Mouse (Mus musculus): ENCODE results near the gene Usp6nl.

Gene Usp6nl

GRCm38 (mm10) chr2:6405059-6406033, 82.9 kb downstream of the Usp6nl start:
- in situ Hi-C loops (cut with MboI, MseI): loop anchor here in 1 of 2 experiments (5.0 kb wide), 1 partner anchor 188 kb away; no protein-coding TSS in a partner anchor

- in situ Hi-C loops (cut with MboI, MseI): loop anchor here in 1 of 2 experiments (5.0 kb wide), 1 partner anchor 190 kb away; no protein-coding TSS in a partner anchor
Measured at GRCm38 (mm10) chr2:6407711-6408110, 85.2 kb downstream of the Usp6nl start.

- in situ Hi-C loops (cut with MboI, MseI): no loop called here
Measured at GRCm38 (mm10) chr2:6412645-6413044, 90.2 kb downstream of the Usp6nl start.

DNA sequence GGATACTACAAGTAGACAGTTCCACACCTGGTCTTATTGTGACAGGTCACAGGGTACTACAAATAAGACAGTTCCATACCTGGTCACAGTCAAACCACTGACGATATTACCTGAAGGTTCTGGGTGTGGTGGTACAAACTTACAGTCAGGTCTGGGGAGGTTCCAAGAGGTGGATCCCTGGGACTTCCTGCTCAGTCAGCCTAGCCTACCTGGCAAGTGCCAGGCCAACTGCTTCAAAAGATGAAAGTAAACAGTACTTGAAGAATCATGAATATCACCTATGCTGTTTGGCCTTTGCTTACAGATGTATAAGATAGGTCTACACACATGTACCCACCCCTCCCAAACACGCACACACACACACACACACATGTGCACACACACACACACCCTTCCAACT, 91.3 kb downstream of the Usp6nl start:
- in situ Hi-C loops (cut with MboI, MseI): no loop called here

DNA sequence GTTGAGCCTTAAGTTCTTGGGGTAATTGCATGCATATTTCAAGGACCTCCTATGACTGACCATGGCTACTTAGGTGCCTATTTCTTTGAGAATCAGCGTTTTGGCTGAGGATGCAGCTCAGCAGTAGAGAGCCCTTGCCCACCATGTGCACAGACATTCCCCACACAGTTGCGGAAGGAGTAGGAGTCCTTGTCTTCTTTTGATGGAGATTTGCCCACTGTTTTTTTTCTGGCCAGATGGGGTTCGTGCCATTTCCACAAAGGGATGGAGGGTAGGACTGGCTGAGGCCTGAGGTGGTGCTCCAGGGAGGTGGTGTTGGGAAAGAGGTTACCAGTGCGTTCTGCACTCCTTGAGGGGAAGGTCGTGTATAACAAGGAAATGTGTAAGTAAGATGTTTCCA, 91.9 kb downstream of the Usp6nl start:
- in situ Hi-C loops (cut with MboI, MseI): no loop called here

GRCm38 (mm10) chr2:6417158-6417557, 94.7 kb downstream of the Usp6nl start:
- in situ Hi-C loops (cut with MboI, MseI): no loop called here

DNA sequence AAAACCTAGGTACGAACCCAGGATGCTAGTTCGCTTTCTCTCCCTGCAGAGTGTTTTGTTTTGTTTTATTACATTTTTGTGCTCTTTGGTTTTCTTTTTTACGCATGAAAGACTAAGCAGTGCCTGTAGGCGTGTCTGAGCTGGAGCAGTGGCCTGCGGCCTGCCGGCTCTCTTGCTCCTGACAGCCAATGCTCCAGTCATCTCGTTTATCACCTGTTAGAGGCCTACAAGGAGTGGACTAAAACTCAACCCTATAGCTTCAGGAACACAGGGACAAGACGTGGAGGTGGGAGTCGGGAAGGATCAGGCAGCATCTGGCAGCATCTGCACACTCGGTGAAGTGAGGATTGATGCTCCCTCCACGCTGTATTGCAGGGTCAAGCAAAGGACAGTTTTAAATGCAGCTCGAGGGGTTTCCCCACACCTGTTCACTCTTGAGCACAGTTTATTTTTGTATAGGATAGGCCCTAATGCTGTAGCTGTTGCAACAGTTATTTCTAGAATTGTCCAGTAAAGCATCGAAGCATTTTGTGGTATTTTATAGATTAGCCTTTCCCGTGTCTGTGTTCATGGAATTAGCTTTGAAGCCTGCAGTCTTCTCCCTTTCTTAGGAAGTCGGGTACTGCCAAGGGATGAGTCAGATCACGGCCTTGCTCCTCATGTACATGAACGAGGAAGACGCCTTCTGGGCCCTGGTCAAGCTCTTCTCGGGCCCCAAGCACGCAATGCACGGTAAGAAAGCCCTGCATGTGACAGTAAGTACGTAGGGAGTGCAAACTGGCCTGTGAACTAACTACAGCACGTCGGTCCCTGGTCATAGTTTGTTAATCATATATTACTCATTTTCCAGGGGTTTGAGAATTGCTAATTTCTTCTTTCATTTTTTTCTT, 101.4 kb downstream of the Usp6nl start:
- in situ Hi-C loops (cut with MboI, MseI): no loop called here

- in situ Hi-C loops (cut with MboI, MseI): no loop called here
Measured at GRCm38 (mm10) chr2:6424851-6425250, 102.4 kb downstream of the Usp6nl start.

DNA sequence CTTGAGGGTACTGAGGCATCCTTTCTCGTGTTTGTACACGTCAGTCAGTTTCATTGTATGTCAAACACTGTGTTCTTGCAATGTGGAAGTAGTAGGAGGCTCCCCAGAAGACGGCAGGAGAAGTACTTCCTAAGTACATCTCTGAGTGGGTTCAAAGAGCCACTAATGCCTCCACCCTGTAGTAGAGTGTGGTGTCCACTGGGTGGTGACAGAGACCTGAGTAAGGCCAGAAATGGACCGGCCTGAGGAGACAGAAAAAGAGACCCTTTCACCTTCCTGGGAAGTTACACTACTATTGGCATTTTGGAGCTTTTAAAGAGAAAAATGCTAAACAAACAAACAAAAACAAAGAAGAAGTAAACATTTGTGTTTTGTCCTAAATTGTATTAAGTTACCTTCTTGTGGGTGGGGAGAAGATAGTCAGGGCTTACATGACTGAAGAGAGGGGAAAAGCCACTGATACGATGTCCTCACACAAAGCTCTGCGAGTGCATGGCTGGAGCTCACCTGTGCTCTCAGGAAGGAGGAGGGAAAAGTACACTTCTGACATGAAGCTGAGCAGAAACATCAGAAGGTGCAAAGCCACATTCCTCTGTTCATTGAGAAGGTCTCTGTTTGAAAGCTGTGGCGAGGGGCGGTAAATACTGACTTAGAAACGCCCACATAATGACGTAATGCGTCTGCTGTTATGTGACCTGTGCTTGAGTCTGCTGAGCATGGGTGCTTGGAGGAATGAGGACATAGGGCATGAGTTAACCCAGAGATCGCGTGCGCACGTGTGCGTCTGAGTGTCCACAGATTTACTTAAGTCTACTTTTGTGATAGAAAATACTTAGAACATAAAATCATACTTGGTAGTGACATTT, 113.9 kb downstream of the Usp6nl start:
- in situ Hi-C loops (cut with MboI, MseI): no loop called here

DNA sequence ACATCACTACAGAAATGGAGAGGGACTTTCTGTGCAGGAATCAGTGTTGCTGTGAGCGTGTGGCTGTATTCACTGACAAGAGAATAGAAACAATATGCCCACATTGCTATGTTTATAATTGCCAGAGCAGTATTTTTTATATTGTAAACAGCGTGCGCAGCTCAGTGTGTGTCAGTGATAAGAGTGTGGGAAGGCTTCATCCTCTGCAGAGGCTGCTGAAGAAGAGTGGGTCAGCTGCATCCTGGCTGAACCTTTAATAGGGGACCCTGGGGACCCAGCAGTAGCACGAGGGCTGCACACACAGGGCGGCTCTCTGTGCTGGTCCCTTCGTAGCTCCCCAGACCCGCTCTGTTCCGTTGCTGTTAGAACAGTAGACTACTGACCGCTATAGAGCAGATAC, 119.2 kb downstream of the Usp6nl start:
- in situ Hi-C loops (cut with MboI, MseI): no loop called here

DNA sequence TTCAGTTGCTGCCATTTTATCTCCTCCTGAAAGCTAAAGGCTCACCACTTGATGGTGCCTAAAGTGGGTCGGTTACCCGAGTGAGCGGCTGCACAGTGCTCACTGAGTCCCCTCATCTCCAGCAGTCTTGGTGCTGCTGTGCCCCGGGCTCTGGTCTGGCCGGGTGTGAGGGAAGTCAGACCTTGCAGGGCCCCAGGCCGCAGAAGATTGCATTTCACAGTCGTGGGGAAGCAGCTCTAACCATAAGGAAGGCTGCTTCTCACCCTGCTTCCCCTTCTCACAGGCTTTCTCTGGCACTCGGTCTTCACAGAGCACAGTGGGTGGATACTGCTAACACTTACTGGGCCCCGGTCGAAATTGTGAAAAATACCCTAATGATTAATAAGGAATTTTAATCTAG, 119.8 kb downstream of the Usp6nl start:
- in situ Hi-C loops (cut with MboI, MseI): no loop called here

- in situ Hi-C loops (cut with MboI, MseI): no loop called here
Measured at GRCm38 (mm10) chr2:6444015-6444414, 121.5 kb downstream of the Usp6nl start.

GRCm38 (mm10) chr2:6444723-6445169, 122.3 kb downstream of the Usp6nl start:
- in situ Hi-C loops (cut with MboI, MseI): no loop called here

DNA sequence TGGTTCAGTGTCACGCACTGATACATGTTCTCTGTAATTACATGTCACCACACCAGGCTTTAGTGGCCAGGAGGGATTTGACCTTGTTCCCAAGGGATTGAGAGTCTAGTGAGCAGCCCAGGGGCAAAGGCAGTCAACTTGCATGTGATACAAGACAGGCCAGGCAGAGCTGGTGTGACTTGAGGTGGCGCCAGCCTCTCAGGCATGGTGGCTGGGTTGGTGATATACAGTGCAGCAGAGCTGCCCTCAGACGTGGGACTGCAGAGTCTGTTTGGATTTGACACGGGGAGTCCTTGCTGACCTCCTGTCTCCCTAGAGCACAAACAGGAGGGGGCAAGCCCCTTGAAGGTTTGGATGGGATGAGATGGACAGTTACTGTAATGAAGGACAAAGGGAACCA, 123.4 kb downstream of the Usp6nl start:
- in situ Hi-C loops (cut with MboI, MseI): no loop called here

DNA sequence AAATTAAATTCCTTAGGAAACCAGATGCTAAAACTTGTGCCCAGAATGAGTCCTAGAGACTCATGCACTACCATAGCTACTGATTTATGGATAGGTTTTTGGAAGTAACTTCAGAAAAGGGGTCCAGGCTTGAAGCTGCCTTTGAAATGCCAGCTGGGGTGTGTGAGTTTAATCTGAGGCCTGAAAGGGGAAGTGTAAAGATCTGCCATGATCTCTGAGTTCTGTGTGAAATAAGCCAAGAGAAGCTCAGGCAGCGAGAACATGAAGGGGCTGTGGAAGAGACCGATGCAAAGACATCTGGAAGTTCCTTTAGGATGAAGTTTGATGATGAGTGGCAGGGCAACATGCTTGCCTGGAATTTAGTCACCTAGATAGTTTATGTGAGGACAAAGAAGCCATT, 126.4 kb downstream of the Usp6nl start:
- in situ Hi-C loops (cut with MboI, MseI): no loop called here

DNA sequence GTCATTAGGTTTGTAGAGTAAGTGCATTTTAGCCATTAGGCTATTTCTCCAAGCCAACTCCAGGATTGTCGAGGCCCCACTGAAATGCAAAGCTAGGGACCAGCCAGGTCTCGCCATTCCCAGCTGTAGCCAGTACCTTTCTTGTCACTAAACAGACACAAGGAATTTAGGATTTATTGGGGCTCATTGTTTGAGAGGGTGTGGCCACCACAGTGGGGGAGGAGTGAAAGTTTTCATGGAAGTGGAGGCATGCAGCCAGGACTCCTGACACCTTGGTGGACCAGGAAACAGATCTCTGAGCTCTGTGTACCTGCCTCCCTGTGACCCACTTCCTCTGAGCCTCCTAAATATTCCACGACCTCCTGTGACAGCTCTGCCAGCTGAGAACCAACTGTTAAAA, 127.2 kb downstream of the Usp6nl start:
- in situ Hi-C loops (cut with MboI, MseI): loop anchor here in 1 of 2 experiments (25.0 kb wide), 1 partner anchor 912 kb away; no protein-coding TSS in a partner anchor

GRCm38 (mm10) chr2:6450544-6450943, 128.1 kb downstream of the Usp6nl start:
- in situ Hi-C loops (cut with MboI, MseI): loop anchor here in 1 of 2 experiments (25.0 kb wide), 1 partner anchor 913 kb away; no protein-coding TSS in a partner anchor

DNA sequence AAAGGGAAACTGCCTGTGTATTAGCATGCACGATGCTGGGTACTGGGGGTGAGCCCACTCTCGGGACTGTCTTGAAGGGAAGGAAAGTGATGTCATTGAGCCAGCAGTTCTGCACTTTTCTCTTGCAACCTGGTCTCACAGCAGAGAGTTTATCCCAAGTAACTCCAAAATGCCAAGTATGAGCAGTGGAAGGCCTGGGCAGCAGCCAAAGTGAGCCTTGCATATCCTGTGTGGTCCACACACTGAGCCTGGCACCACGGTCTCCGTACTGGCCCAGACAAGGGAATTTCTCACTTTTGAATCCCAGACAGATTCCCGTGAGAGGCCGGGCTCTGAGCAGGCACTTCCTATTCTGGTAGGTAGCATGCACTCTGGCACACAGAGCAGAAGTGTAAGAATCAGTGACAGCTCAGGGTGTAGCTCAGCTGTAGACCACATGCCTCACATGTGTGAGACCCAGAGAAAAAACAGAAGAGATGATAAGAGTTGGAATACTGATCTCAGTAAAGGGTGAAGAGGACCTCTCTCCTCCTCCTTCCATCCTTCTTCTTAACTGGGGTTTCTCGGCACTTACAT, 132.6 kb downstream of the Usp6nl start:
- in situ Hi-C loops (cut with MboI, MseI): loop anchor here in 1 of 2 experiments (25.0 kb wide), 1 partner anchor 918 kb away; no protein-coding TSS in a partner anchor

DNA sequence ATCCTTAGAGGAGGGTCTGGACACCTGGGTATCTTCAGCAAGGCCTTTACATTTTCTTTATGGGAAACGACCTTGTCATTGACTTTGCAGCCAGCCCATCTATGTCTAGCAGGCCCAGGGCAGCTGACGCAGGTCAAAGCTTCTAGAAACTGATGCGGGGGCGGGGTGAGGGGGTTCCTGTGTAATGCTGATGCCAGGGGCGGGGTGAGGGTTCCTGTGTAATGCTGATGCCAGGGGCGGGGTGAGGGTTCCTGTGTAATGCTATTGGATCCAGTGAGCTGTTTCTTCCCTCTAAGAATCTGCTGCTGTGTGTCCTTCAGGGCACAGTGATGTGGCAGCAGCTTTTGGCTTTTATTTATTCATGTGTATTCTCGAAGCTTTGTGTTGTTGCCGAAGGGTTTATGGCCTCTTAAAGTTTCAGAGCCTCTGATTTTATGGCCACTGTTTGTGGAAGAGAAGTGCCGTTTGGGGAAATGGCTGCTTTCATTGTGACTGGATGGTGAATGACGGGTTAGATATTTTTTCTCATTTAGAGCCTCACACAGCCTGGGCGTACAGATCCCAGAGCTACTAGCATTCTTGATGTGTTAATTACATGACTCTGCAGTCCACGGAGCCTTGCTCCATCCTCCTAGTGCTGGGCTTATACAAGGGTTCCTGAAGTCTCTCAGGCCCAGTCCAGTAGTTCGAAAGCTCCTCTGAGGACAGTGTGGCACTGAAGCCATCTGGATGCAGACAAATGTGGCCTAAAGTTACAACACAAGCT, 137.0 kb downstream of the Usp6nl start:
- in situ Hi-C loops (cut with MboI, MseI): loop anchor here in 1 of 2 experiments (25.0 kb wide), 1 partner anchor 922 kb away; no protein-coding TSS in a partner anchor
